Mouse (Mus musculus) left cerebral cortex, postnatal 10 days (tissue): Measurements from ENCODE around the gene Cops7a. TPM values are rescaled to one million over a fixed set of nuclear protein-coding genes. Genes with fewer than 3 reads are reported as not detected.

Experiments
- total RNA-seq, 2 experiments: library from RNA; stranded (reverse); gene quantifications; 2 replicates each; pipeline ENCODE4 v1.2.3; 2021

The Cops7a gene
- total RNA-seq, 2 experiments from 2014 or later, result 115 to 116 TPM

Other genes starting within 250 kb of the Cops7a start
- gene Ptpn6, start 226.8 kb downstream of the Cops7a start, total RNA-seq, result 1 to 10 TPM; 3.4 to 4.7 TPM
- 100 to 1,000 TPM; 298 to 316 TPM for gene Grcc10, start 224.2 kb downstream of the Cops7a start, total RNA-seq
- gene Gm45234, start 209.5 kb downstream of the Cops7a start, total RNA-seq, result not detected
- gene Atn1, start 209.0 kb downstream of the Cops7a start, total RNA-seq, result 100 to 1,000 TPM; 156 to 158 TPM
- gene Eno2, start 195.9 kb downstream of the Cops7a start, total RNA-seq, result 100 to 1,000 TPM; 466 to 486 TPM
- under 1 TPM; 0.41 to 0.77 TPM for gene Lrrc23, start 185.8 kb downstream of the Cops7a start, total RNA-seq
- 1 to 10 TPM; 4.4 to 5.3 TPM for gene Spsb2, start 156.9 kb downstream of the Cops7a start, total RNA-seq
- gene Tpi1, start 151.2 kb downstream of the Cops7a start, total RNA-seq, result 100 to 1,000 TPM; 512 to 527 TPM
- gene Usp5, start 136.1 kb downstream of the Cops7a start, total RNA-seq, result 100 to 1,000 TPM; 194 to 200 TPM
- 1 to 10 TPM; 2.8 to 4.4 TPM for gene Cdca3, start 136.0 kb downstream of the Cops7a start, total RNA-seq
- under 1 TPM; 0.19 to 0.28 TPM for gene Gnb3, start 125.3 kb downstream of the Cops7a start, total RNA-seq
- 10 to 100 TPM; 30.7 to 32.5 TPM for gene P3h3, start 107.8 kb downstream of the Cops7a start, total RNA-seq
- gene Gpr162, start 101.6 kb downstream of the Cops7a start, total RNA-seq, result 100 to 1,000 TPM; 214 to 216 TPM
- gene Cd4, start 77.3 kb downstream of the Cops7a start, total RNA-seq, result 1 to 10 TPM; 1.2 to 3.7 TPM
- 1 to 10 TPM; 1.4 to 1.5 TPM for gene Lag3, start 53.8 kb downstream of the Cops7a start, total RNA-seq
- 1,000 to 10,000 TPM; 1,368 to 1,394 TPM for gene Ptms, start 45.4 kb downstream of the Cops7a start, total RNA-seq
- gene Mlf2, start 34.2 kb downstream of the Cops7a start, total RNA-seq, result 100 to 1,000 TPM; 597 to 610 TPM
- gene Pianp, start 31.2 kb upstream of the Cops7a start, total RNA-seq, result 100 to 1,000 TPM; 116 TPM
- gene Zfp384, start 43.6 kb upstream of the Cops7a start, total RNA-seq, result 10 to 100 TPM; 41.0 to 41.2 TPM
- gene Ing4, start 74.2 kb upstream of the Cops7a start, total RNA-seq, result 10 to 100 TPM; 56.9 to 59.9 TPM
- gene Acrbp, start 84.2 kb upstream of the Cops7a start, total RNA-seq, result 1 to 10 TPM; 8.0 to 8.7 TPM
- 1 to 10 TPM in 1 of 2 experiments, under 1 TPM in 1; 0.45 to 1.0 TPM for gene Lpar5, start 102.4 kb upstream of the Cops7a start, total RNA-seq
- 100 to 1,000 TPM; 147 to 157 TPM for gene Chd4, start 130.4 kb upstream of the Cops7a start, total RNA-seq
- 10 to 100 TPM; 32.4 to 35.6 TPM for gene Nop2, start 166.4 kb upstream of the Cops7a start, total RNA-seq
- 10 to 100 TPM; 38.7 to 40.2 TPM for gene Iffo1, start 179.7 kb upstream of the Cops7a start, total RNA-seq
- gene Gapdh, start 200.9 kb upstream of the Cops7a start, total RNA-seq, result 1,000 to 10,000 TPM; 1,896 to 1,966 TPM
- gene Ncapd2, start 226.2 kb upstream of the Cops7a start, total RNA-seq, result 10 to 100 TPM; 31.7 to 32.7 TPM
- gene Mrpl51, start 226.3 kb upstream of the Cops7a start, total RNA-seq, result 10 to 100 TPM; 70.1 to 78.7 TPM